In genomic region chr16:97756460-97756859, GRCm38 (mm10) we compare ENCODE assay signal across 20 mouse cellular contexts. TPM values are rescaled to one million over a fixed set of nuclear protein-coding genes. Genes with fewer than 3 reads are reported as not detected.
DNase-seq lines count a peak whose midpoint lies in the region; ATAC-seq and TF ChIP-seq lines count a peak whose summit lies in the region.
"Had no signal": no experiment of that assay in that cellular context is flagged by ENCODE, and none has a peak within 500 bp of the region (broad histone marks: within the 10 kb centered on the region; RNA-seq: fewer than 3 reads in every experiment).

No protein-coding gene starts in this region.

- H3K4me1 ChIP-seq in intestine, embryonic 15.5 days (replicated peaks), result peaks cover 27% of the 10 kb centered on the region
- H3K4me1 ChIP-seq in liver, embryonic 15.5 days (replicated peaks), result 0 out of 2 replicates have a peak, but pooled peaks cover 11% of the 10 kb centered on the region
- H3K4me1 ChIP-seq in hindbrain, postnatal 0 days (ENCODE audit: insufficient read depth, low read length), result no peaks in the 10 kb centered on the region
- H3K4me1 ChIP-seq: midbrain, embryonic 12.5 days had no signal

- no peaks in the 10 kb centered on the region for H3K9me3 ChIP-seq in intestine, embryonic 15.5 days
- no peaks in the 10 kb centered on the region for H3K9me3 ChIP-seq in liver, embryonic 15.5 days (replicated peaks)
- no peaks in the 10 kb centered on the region for H3K9me3 ChIP-seq in hindbrain, postnatal 0 days (ENCODE audit: low read length)
- H3K9me3 ChIP-seq: midbrain, embryonic 12.5 days; stomach, embryonic 15.5 days had no signal

- peak; percentile 37 for DNase-seq in kidney, adult 18-20 months
- DNase-seq in kidney, postnatal 14 days, result no peak
- DNase-seq in 416B (ENCODE audit: low read depth), result peak; percentile 86
- DNase-seq in hindbrain, postnatal 0 days (ENCODE audit: low spot score), result no peak
- no peak for DNase-seq in Muller cell, postnatal 12 days (ENCODE audit: inconsistent ontology term)
- DNase-seq: cerebellum, adult 18-20 months; gastrocnemius, postnatal 14 days; heart, postnatal 4 days; lung, postnatal 14 days; right cerebral cortex, postnatal 4 days; thymus, postnatal 14 days had no signal

- TF ChIP-seq CTCF in hindbrain, postnatal 0 days (IDR thresholded peaks at IDR 0.05; ENCODE audit: low read depth), result no peak

- no peak overlapping the region for H3K4me2 ChIP-seq in intestine, embryonic 15.5 days (replicated peaks)
- no peak overlapping the region for H3K4me2 ChIP-seq in liver, embryonic 15.5 days
- no peak overlapping the region for H3K4me2 ChIP-seq in hindbrain, postnatal 0 days (ENCODE audit: low read depth, low read length)
- H3K4me2 ChIP-seq: heart, embryonic 11.5 days; midbrain, embryonic 12.5 days; stomach, embryonic 15.5 days had no signal

- no peak overlapping the region for H3K4me3 ChIP-seq in intestine, embryonic 15.5 days (replicated peaks)
- no peak overlapping the region for H3K4me3 ChIP-seq in liver, embryonic 15.5 days (replicated peaks)
- H3K4me3 ChIP-seq in hindbrain, postnatal 0 days (ENCODE audit: low read length), result no peak overlapping the region
- H3K4me3 ChIP-seq: midbrain, embryonic 12.5 days; stomach, embryonic 15.5 days had no signal

- 56% methylated on average over 2 of the region's 2 CpGs for WGBS in intestine, embryonic 15.5 days
- WGBS in liver, embryonic 15.5 days (ENCODE audit: insufficient replicate concordance), result 46% methylated on average over 2 of the region's 2 CpGs
- WGBS in hindbrain, postnatal 0 days, result 73% methylated on average over 2 of the region's 2 CpGs

- ATAC-seq in intestine, embryonic 15.5 days, result 0 out of 2 replicates have a peak, but pooled peaks have one; percentile 5
- peak; percentile 60 for ATAC-seq in liver, embryonic 15.5 days (ENCODE audit: insufficient read depth)
- ATAC-seq in hindbrain, postnatal 0 days, result no peak
- no peak for ATAC-seq in megakaryocyte, adult 5-6 weeks (ENCODE audit: poor library complexity, severe bottlenecking)
- ATAC-seq: activated CD4-positive, CD25-positive, alpha-beta regulatory T cell, adult 4 months; forebrain, embryonic 16.5 days had no signal

- H3K27me3 ChIP-seq in intestine, embryonic 15.5 days (replicated peaks), result peaks cover 2% of the 10 kb centered on the region; the same call in 1 of the 2 replicates
- peaks cover 6% of the 10 kb centered on the region for H3K27me3 ChIP-seq in liver, embryonic 15.5 days
- H3K27me3 ChIP-seq in hindbrain, postnatal 0 days (ENCODE audit: insufficient read depth, low read length), result peaks cover 8% of the 10 kb centered on the region; the same call in 1 of the 2 replicates

- H3K36me3 ChIP-seq in intestine, embryonic 15.5 days, result no peaks in the 10 kb centered on the region
- H3K36me3 ChIP-seq in liver, embryonic 15.5 days (replicated peaks), result no peaks in the 10 kb centered on the region
- no peaks in the 10 kb centered on the region for H3K36me3 ChIP-seq in hindbrain, postnatal 0 days (ENCODE audit: insufficient read depth, low read length)
- H3K36me3 ChIP-seq: midbrain, embryonic 12.5 days; stomach, embryonic 15.5 days had no signal

- no peak overlapping the region for H3K9ac ChIP-seq in intestine, embryonic 15.5 days
- no peak overlapping the region for H3K9ac ChIP-seq in liver, embryonic 15.5 days
- no peak overlapping the region for H3K9ac ChIP-seq in hindbrain, postnatal 0 days (replicated peaks; ENCODE audit: low read length)
- H3K9ac ChIP-seq: midbrain, embryonic 12.5 days; stomach, embryonic 15.5 days had no signal

- H3K27ac ChIP-seq in intestine, embryonic 15.5 days, result no peak overlapping the region
- H3K27ac ChIP-seq in liver, embryonic 15.5 days (replicated peaks), result no peak overlapping the region
- H3K27ac ChIP-seq in hindbrain, postnatal 0 days, result no peak overlapping the region
- H3K27ac ChIP-seq: midbrain, embryonic 12.5 days; stomach, embryonic 15.5 days had no signal

RNA-seq across cellular contexts. Expression of gene Ripk4, which starts 7.1 kb away (rescaled TPM):
- 19.6 and 21.7 TPM in 2 replicates for polyA plus RNA-seq in intestine, embryonic 15.5 days (2015; fragmentation: Nextera tagmentation; extraction: Ambion mirVana)
- polyA plus RNA-seq in liver, embryonic 15.5 days (2015; fragmentation: Nextera tagmentation; extraction: Ambion mirVana), result 3.2 and 3.4 TPM in 2 replicates
- 0.25 and 1.4 TPM in 2 replicates for total RNA-seq in hindbrain, postnatal 0 days (2014; rRNA removed)
- polyA plus RNA-seq in hindbrain, postnatal 0 days (2015; fragmentation: Nextera tagmentation; extraction: Ambion mirVana), result 0.53 and 0.69 TPM in 2 replicates
- not detected in 2 replicates for total RNA-seq in megakaryocyte, adult 5-6 weeks (2015)
- 0.04 TPM in 1 of 2 replicates, not detected in the other for total RNA-seq in megakaryocyte, adult 5-6 weeks (2017)
- total RNA-seq: gastrocnemius, postnatal 14 days; MEL had no signal

Comparison
In these comparisons a context has a peak if more than half of its experiments do, and no peak if none do; other contexts are left out.
1. DNase-seq: peak in kidney, adult 18-20 months (single experiment) and 416B (single experiment); none in kidney, postnatal 14 days (single experiment), hindbrain, postnatal 0 days (single experiment) and Muller cell, postnatal 12 days (single experiment).
2. ATAC-seq: peak in intestine, embryonic 15.5 days (single experiment) and liver, embryonic 15.5 days (single experiment); none in hindbrain, postnatal 0 days (single experiment) and megakaryocyte, adult 5-6 weeks (single experiment).